Mouse (Mus musculus): Measurements from ENCODE around the gene Kdelr1.

The Kdelr1 gene

GRCm38 (mm10) chr7:45872624-45873023, at the start of gene Kdelr1:
Kdelr1 (plus strand) TSS chr7:45872772.
- peak; percentile 84 for ATAC-seq (ENCODE audit: low TSS enrichment)

GRCm38 (mm10) chr7:45824598-45824997, 48.0 kb upstream of the Kdelr1 start, which contains the start of gene Kcnj14:
Kcnj14 (minus strand) TSS chr7:45824782.
- ATAC-seq (ENCODE audit: low TSS enrichment), result no peak

- no peak for ATAC-seq (ENCODE audit: low TSS enrichment)
Measured at GRCm38 (mm10) chr7:45826631-45827030, 45.9 kb upstream of the Kdelr1 start.

- peak; percentile 78 for ATAC-seq (ENCODE audit: low TSS enrichment)
Measured at GRCm38 (mm10) chr7:45830427-45831127, 42.0 kb upstream of the Kdelr1 start, which contains the start of gene Grwd1. Grwd1 (minus strand) TSS chr7:45830944.

GRCm38 (mm10) chr7:45831128-45831525, 41.4 kb upstream of the Kdelr1 start:
- ATAC-seq (ENCODE audit: low TSS enrichment), result no peak

GRCm38 (mm10) chr7:45832428-45832827, 40.1 kb upstream of the Kdelr1 start:
- ATAC-seq (ENCODE audit: low TSS enrichment), result no peak

- ATAC-seq (ENCODE audit: low TSS enrichment), result no peak
Measured at GRCm38 (mm10) chr7:45833148-45833790, 39.3 kb upstream of the Kdelr1 start.

GRCm38 (mm10) chr7:45833924-45834323, 38.6 kb upstream of the Kdelr1 start:
- ATAC-seq (ENCODE audit: low TSS enrichment), result no peak

- no peak for ATAC-seq (ENCODE audit: low TSS enrichment)
Measured at GRCm38 (mm10) chr7:45842950-45843744, 29.4 kb upstream of the Kdelr1 start.

GRCm38 (mm10) chr7:45848447-45849027, 24.0 kb upstream of the Kdelr1 start:
- peak; percentile 41; the same call in 1 of the 2 replicates for ATAC-seq (ENCODE audit: low TSS enrichment)

GRCm38 (mm10) chr7:45850661-45851060, 21.9 kb upstream of the Kdelr1 start:
- ATAC-seq (ENCODE audit: low TSS enrichment), result no peak

GRCm38 (mm10) chr7:45853089-45853488, 19.5 kb upstream of the Kdelr1 start:
- ATAC-seq (ENCODE audit: low TSS enrichment), result no peak

- no peak for ATAC-seq (ENCODE audit: low TSS enrichment)
Measured at GRCm38 (mm10) chr7:45856950-45857901, 15.3 kb upstream of the Kdelr1 start.

- no peak for ATAC-seq (ENCODE audit: low TSS enrichment)
Measured at GRCm38 (mm10) chr7:45859008-45859407, 13.6 kb upstream of the Kdelr1 start.

- no peak for ATAC-seq (ENCODE audit: low TSS enrichment)
Measured at GRCm38 (mm10) chr7:45862804-45863203, 9.8 kb upstream of the Kdelr1 start.

- ATAC-seq (ENCODE audit: low TSS enrichment), result no peak
Measured at GRCm38 (mm10) chr7:45864435-45864834, 8.1 kb upstream of the Kdelr1 start.

- peak; percentile 42 for ATAC-seq (ENCODE audit: low TSS enrichment)
Measured at GRCm38 (mm10) chr7:45865925-45866910, 6.4 kb upstream of the Kdelr1 start.

GRCm38 (mm10) chr7:45867871-45868270, 4.7 kb upstream of the Kdelr1 start:
- no peak for ATAC-seq (ENCODE audit: low TSS enrichment)

- ATAC-seq (ENCODE audit: low TSS enrichment), result no peak
Measured at GRCm38 (mm10) chr7:45869107-45869670, 3.4 kb upstream of the Kdelr1 start.

All from frontal cortex, adult (tissue).